Mouse (Mus musculus): ENCODE data around the gene Pbsn. TPM values are rescaled to one million over a fixed set of nuclear protein-coding genes. Genes with fewer than 3 reads are reported as not detected.
"Not testable (repeated sequence)": the region's sequence is repeated elsewhere in the genome, so short reads cannot be mapped to it uniquely, and the experiment has no call there.

Gene Pbsn
- not detected in 2 replicates for total RNA-seq (2014; fragmentation: Nextera tagmentation)
- not detected in 2 replicates for total RNA-seq (2017)
- polyA plus RNA-seq (2012) = not detected in 2 replicates

- no peak for DNase-seq (ENCODE audit: low spot score)
- no peak for ATAC-seq (ENCODE audit: extremely low read depth, insufficient number of reproducible peaks, low FRiP score, poor library complexity, severe bottlenecking)
- Histone ChIP-seq H3K36me3 (replicated peaks) (no peaks in the 10 kb centered on the region), H3K4me1 (ENCODE audit: insufficient read depth, low read depth, low read length) (no peaks in the 10 kb centered on the region), H3K27me3 (ENCODE audit: insufficient read depth, low read length) (no peaks in the 10 kb centered on the region), H3K9me3 (replicated peaks) (no peaks in the 10 kb centered on the region), H3K4me3 (ENCODE audit: low read depth, low read length) (no peak within 1 kb of the TSS)
- no peak for TF ChIP-seq GATA2 (IDR thresholded peaks at IDR 0.05; ENCODE audit: borderline replicate concordance, low read depth, low read length)
- TF ChIP-seq GATA1 (IDR thresholded peaks at IDR 0.05; ENCODE audit: borderline replicate concordance, low read length) = no peak
- no peak for TF ChIP-seq POLR2AphosphoS5 (IDR thresholded peaks at IDR 0.05; ENCODE audit: insufficient replicate concordance, low read depth, low read length)
- no peak for TF ChIP-seq CTCF (IDR thresholded peaks at IDR 0.05; ENCODE audit: low read depth, low read length)
- no peak for TF ChIP-seq TAL1 (conservative IDR thresholded peaks at IDR 0.05; ENCODE audit: low read depth, low read length)
These were observed at the start of gene Pbsn for GRCm38 (mm10) chrX:77853523-77853922. Gene Pbsn (minus strand): TSS chrX:77853623.

GRCm38 (mm10) chrX:77880033-77880432, 26.6 kb upstream of the Pbsn start:
- ATAC-seq (ENCODE audit: extremely low read depth, insufficient number of reproducible peaks, low FRiP score, poor library complexity, severe bottlenecking); H3K4me1 ChIP-seq (ENCODE audit: insufficient read depth, low read depth, low read length); H3K36me3 ChIP-seq (replicated peaks); H3K4me3 ChIP-seq (ENCODE audit: low read depth, low read length); DNase-seq (ENCODE audit: low spot score); H3K27me3 ChIP-seq (ENCODE audit: insufficient read depth, low read length); H3K9me3 ChIP-seq (replicated peaks): not testable (repeated sequence)

- not testable (repeated sequence) for H3K9me3 ChIP-seq (replicated peaks); H3K4me3 ChIP-seq (ENCODE audit: low read depth, low read length); DNase-seq (ENCODE audit: low spot score); ATAC-seq (ENCODE audit: extremely low read depth, insufficient number of reproducible peaks, low FRiP score, poor library complexity, severe bottlenecking); H3K27me3 ChIP-seq (ENCODE audit: insufficient read depth, low read length); H3K4me1 ChIP-seq (ENCODE audit: insufficient read depth, low read depth, low read length); H3K36me3 ChIP-seq (replicated peaks)
These were observed 11.0 kb upstream of the Pbsn start, which contains the start of gene Gm14744 for GRCm38 (mm10) chrX:77864458-77864857. Gene Gm14744 (plus strand): TSS chrX:77864758.

GRCm38 (mm10) chrX:77812031-77812430, 41.4 kb downstream of the Pbsn start:
- Histone ChIP-seq H3K4me3 (ENCODE audit: low read depth, low read length) (no peak overlapping the region), H3K4me1 (ENCODE audit: insufficient read depth, low read depth, low read length) (no peaks in the 10 kb centered on the region), H3K9me3 (replicated peaks) (no peaks in the 10 kb centered on the region), H3K36me3 (replicated peaks) (no peaks in the 10 kb centered on the region), H3K27me3 (ENCODE audit: insufficient read depth, low read length) (no peaks in the 10 kb centered on the region)
- ATAC-seq (ENCODE audit: extremely low read depth, insufficient number of reproducible peaks, low FRiP score, poor library complexity, severe bottlenecking) (no peak), DNase-seq (ENCODE audit: low spot score) (no peak)
- TF ChIP-seq GATA2 (IDR thresholded peaks at IDR 0.05; ENCODE audit: borderline replicate concordance, low read depth, low read length) = no peak
- no peak for TF ChIP-seq GATA1 (IDR thresholded peaks at IDR 0.05; ENCODE audit: borderline replicate concordance, low read length)
- TF ChIP-seq POLR2AphosphoS5 (IDR thresholded peaks at IDR 0.05; ENCODE audit: insufficient replicate concordance, low read depth, low read length) = no peak
- no peak for TF ChIP-seq CTCF (IDR thresholded peaks at IDR 0.05; ENCODE audit: low read depth, low read length)
- no peak for TF ChIP-seq TAL1 (conservative IDR thresholded peaks at IDR 0.05; ENCODE audit: low read depth, low read length)

- TF ChIP-seq CTCF (IDR thresholded peaks at IDR 0.05; ENCODE audit: low read depth, low read length) (peak; percentile 37; the same call in 1 of the 2 replicates), POLR2AphosphoS5 (IDR thresholded peaks at IDR 0.05; ENCODE audit: insufficient replicate concordance, low read depth, low read length) (no peak)
- H3K4me1 ChIP-seq (ENCODE audit: insufficient read depth, low read depth, low read length) = no peaks in the 10 kb centered on the region
- no peak for ATAC-seq (ENCODE audit: extremely low read depth, insufficient number of reproducible peaks, low FRiP score, poor library complexity, severe bottlenecking)
- no peaks in the 10 kb centered on the region for H3K36me3 ChIP-seq (replicated peaks)
- H3K27me3 ChIP-seq (ENCODE audit: insufficient read depth, low read length) = no peaks in the 10 kb centered on the region
- DNase-seq (ENCODE audit: low spot score) = no peak
- H3K4me3 ChIP-seq (ENCODE audit: low read depth, low read length) = no peak overlapping the region
- no peaks in the 10 kb centered on the region for H3K9me3 ChIP-seq (replicated peaks)
These were observed 42.7 kb downstream of the Pbsn start for GRCm38 (mm10) chrX:77810608-77811206.

- ATAC-seq (ENCODE audit: extremely low read depth, insufficient number of reproducible peaks, low FRiP score, poor library complexity, severe bottlenecking) (peak; percentile 22; the same call in 1 of the 2 replicates), DNase-seq (ENCODE audit: low spot score) (no peak)
- no peak overlapping the region for H3K4me3 ChIP-seq (ENCODE audit: low read depth, low read length)
- no peaks in the 10 kb centered on the region for H3K36me3 ChIP-seq (replicated peaks)
- H3K9me3 ChIP-seq (replicated peaks) = no peaks in the 10 kb centered on the region
- no peaks in the 10 kb centered on the region for H3K4me1 ChIP-seq (ENCODE audit: insufficient read depth, low read depth, low read length)
- TF ChIP-seq CTCF (IDR thresholded peaks at IDR 0.05; ENCODE audit: low read depth, low read length) = 0 out of 2 replicates have a peak, but pooled peaks have one; percentile 20
- TF ChIP-seq TAL1 (conservative IDR thresholded peaks at IDR 0.05; ENCODE audit: low read depth, low read length) = no peak
- no peak for TF ChIP-seq POLR2AphosphoS5 (IDR thresholded peaks at IDR 0.05; ENCODE audit: insufficient replicate concordance, low read depth, low read length)
- H3K27me3 ChIP-seq (ENCODE audit: insufficient read depth, low read length) = no peaks in the 10 kb centered on the region
These were observed 44.8 kb downstream of the Pbsn start for GRCm38 (mm10) chrX:77808602-77809001.

GRCm38 (mm10) chrX:77802293-77802692, 51.1 kb downstream of the Pbsn start:
- no peak for TF ChIP-seq GATA1 (IDR thresholded peaks at IDR 0.05; ENCODE audit: borderline replicate concordance, low read length)
- no peak for TF ChIP-seq POLR2AphosphoS5 (IDR thresholded peaks at IDR 0.05; ENCODE audit: insufficient replicate concordance, low read depth, low read length)
- ATAC-seq (ENCODE audit: extremely low read depth, insufficient number of reproducible peaks, low FRiP score, poor library complexity, severe bottlenecking) (no peak), DNase-seq (ENCODE audit: low spot score) (no peak)
- Histone ChIP-seq H3K4me3 (ENCODE audit: low read depth, low read length) (no peak overlapping the region), H3K9me3 (replicated peaks) (no peaks in the 10 kb centered on the region), H3K27me3 (ENCODE audit: insufficient read depth, low read length) (no peaks in the 10 kb centered on the region), H3K4me1 (ENCODE audit: insufficient read depth, low read depth, low read length) (0 out of 2 replicates have a peak, but pooled peaks cover 3% of the 10 kb centered on the region), H3K36me3 (replicated peaks) (no peaks in the 10 kb centered on the region)
